Mouse (Mus musculus): ENCODE results near the gene Pcyt2. TPM values are rescaled to one million over a fixed set of nuclear protein-coding genes. Genes with fewer than 3 reads are reported as not detected.
"Not testable (repeated sequence)": the region's sequence is repeated elsewhere in the genome, so short reads cannot be mapped to it uniquely, and the experiment has no call there.

Gene Pcyt2
- total and polyA plus RNA-seq, 3 experiments, result 201 to 610 (median 344) TPM

DNA sequence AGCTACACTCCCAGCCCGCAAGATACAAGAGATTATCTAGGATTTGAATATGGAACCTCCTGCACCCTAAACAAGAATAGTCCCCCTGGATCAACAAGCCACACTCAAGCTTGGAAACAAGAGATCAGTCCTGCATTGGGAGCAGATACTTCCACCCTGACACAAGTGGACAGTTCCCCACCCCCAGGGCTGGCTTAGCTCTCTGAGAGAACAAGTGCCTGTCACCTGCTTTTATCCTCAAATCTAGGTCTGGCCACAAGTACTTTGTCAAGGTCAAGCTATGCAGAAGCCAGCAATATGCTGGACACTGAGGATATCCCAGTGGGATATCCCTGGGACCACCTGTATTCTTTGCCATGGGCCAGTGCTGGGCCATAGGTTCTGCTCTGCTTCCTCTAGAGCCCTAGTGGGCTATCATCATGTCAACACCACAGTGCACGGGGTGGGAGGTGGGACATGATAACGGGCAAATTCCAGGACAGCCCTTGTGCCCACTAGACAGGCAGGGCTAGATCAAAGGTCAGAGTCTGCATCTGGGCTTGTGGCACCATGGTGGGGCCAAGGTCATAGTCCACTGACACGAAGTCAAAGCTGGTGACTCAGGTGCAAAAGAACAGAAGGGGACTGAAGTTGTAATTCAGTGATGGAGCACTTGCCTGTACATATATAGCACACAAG, 980 bp downstream of the Pcyt2 start:
- peak; percentile 31 for DNase-seq

- no peak for DNase-seq
Measured at GRCm38 (mm10) chr11:120615606-120616203, 2.0 kb downstream of the Pcyt2 start.

- DNase-seq, result no peak
Measured at GRCm38 (mm10) chr11:120615167-120615566, 2.6 kb downstream of the Pcyt2 start.

- no peak for DNase-seq
Measured at GRCm38 (mm10) chr11:120613976-120614375, 3.8 kb downstream of the Pcyt2 start.

- no peak for DNase-seq
Measured at GRCm38 (mm10) chr11:120613481-120613972, 4.2 kb downstream of the Pcyt2 start.

DNA sequence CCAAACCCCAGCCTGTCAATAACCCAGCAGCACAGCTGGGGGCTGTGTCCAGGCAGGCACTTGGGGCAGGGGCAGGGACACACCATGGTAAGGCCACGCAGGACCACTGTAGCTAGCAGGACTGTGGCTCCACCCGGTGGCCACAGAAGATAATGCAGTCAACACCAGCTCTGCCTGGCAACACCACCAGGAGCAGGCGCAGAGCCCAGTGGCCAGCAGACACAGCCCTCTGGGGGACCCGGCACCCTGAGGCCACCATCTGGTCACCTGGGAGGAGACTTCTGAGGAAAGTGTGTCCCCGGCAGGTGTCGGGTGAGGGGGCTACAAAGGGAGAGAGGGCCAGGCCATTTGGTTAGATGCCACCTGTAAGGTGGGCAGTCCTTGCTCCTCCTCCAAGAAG, 5.0 kb downstream of the Pcyt2 start:
- DNase-seq, result peak; percentile 77

GRCm38 (mm10) chr11:120610477-120611046, 7.2 kb downstream of the Pcyt2 start:
- DNase-seq, result no peak

- peak; percentile 77 for DNase-seq
Measured at GRCm38 (mm10) chr11:120609250-120609649, 8.5 kb downstream of the Pcyt2 start.

DNA sequence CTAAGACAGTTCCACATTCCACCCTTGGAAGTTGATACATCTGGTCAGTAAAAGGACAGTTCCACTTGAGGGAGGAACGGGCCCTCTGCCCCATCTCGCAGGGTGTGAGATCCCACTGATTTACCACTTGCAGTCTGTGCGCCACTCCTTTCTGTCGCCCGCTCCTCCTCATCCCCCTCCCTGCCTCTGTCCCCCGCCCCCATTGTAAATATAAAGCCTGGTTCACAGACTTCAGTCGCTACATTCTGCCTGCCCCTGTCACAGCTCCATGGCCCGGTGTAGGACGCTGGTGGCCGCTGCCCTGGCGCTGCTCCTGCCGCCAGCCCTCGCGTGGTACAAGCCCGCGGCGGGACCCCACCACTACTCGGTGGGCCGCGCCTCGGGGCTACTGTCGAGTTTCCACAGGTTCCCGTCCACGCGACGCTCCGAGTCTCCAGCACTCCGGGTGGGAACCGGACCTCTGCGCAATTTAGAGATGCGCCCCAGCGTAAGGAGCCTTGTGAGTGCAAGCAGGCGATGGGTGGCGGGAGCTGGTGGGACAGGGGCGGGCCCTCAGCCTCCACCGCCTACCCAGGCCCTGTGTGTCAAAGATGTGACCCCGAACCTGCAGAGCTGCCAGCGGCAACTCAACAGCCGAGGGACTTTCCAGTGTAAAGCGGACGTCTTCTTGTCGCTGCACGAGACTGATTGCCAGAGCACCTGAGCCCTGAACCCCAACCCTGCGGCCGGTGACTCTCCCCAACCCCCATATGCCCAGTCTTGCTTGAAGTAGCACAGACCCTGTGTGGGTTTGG, 9.3 kb downstream of the Pcyt2 start, which contains the start of gene Npb:
Gene Npb, plus strand, starts transcription at position 237 of the 794 bp plus-strand sequence.
- no peak for DNase-seq

GRCm38 (mm10) chr11:120606764-120607163, 11.0 kb downstream of the Pcyt2 start:
- no peak for DNase-seq

DNA sequence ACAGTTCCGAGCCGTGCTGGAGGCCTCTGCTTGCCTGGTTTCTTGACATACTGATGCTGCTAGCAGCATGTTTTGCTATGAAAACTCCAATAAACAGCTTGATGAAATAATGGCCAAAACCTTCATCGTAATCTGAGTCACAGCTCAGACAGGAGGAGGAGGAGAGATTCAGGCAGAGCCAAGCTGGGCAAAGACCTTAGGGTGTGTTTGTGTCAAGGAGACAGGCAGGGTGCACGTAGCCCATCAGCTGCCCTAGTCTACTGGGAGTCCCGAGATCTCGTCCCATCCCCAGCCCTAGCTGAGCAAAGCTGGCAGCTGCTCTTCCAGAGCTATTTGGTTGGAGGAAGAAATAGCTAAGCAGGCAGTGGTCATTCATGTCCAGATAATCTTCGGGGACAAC, 12.1 kb downstream of the Pcyt2 start:
- DNase-seq, result no peak

GRCm38 (mm10) chr11:120603545-120603944, 14.2 kb downstream of the Pcyt2 start:
- DNase-seq, result no peak

DNA sequence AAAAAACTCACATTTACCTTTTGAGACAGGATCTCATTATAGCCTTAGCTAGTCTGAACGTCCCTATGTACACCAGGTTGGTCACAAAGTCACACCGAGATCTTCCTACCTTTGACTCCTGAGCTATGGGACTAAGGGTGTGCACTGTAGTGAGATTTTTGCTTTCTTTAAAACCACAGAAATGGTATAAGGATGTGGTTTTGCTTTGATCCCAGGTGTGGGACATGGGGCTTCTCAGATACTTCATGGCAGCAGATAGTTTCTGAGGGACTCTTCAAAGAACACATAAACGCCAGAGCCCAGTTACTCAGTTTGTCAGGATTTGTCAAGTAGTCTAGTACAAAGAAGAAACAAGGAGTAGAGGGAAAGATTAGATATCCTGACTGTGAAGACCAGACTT, 17.0 kb downstream of the Pcyt2 start:
- no peak for DNase-seq

GRCm38 (mm10) chr11:120598990-120599549, 18.7 kb downstream of the Pcyt2 start:
- DNase-seq, result no peak

DNA sequence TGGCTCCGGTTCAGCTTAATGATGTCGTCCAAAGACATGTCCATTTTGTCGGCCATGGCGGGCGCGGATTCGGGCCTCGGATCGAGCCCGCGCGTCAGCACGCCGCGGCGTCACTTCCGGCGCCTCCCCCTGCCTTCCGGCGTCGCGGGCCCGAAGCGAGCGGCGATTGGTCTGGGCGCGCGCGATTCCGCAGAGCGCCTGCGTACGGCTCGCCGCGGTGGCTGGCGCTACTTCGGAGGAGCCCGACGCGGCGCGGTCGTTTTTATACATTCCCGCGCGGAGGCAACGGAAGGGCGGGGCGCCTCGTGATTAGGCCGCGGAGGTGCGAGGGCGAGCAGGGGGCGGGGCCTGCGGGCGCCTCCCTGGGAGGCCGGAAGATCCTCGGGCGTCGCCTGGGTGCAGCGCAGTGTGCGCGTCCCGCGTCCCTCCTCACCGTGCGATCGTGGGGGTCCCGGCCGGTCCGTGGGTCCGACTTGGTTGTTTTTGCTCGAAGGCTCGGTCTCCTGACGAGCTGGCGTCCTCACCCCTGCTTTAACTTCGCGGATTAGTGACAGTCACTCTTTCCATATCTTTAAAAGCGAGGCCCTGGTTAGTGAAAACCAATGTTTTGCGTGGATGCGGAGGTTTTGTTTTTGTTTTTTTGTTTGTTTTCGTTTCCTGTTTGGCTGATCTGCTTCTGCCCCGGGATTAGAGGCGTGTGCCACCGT, 19.3 kb downstream of the Pcyt2 start, which contains the start of the genes Alyref and Anapc11:
Gene Alyref, minus strand, starts transcription at position 83 of the 707 bp plus-strand sequence.
Gene Anapc11, plus strand, starts transcription at position 139 of the 707 bp plus-strand sequence.
- DNase-seq, result peak; percentile 96

DNA sequence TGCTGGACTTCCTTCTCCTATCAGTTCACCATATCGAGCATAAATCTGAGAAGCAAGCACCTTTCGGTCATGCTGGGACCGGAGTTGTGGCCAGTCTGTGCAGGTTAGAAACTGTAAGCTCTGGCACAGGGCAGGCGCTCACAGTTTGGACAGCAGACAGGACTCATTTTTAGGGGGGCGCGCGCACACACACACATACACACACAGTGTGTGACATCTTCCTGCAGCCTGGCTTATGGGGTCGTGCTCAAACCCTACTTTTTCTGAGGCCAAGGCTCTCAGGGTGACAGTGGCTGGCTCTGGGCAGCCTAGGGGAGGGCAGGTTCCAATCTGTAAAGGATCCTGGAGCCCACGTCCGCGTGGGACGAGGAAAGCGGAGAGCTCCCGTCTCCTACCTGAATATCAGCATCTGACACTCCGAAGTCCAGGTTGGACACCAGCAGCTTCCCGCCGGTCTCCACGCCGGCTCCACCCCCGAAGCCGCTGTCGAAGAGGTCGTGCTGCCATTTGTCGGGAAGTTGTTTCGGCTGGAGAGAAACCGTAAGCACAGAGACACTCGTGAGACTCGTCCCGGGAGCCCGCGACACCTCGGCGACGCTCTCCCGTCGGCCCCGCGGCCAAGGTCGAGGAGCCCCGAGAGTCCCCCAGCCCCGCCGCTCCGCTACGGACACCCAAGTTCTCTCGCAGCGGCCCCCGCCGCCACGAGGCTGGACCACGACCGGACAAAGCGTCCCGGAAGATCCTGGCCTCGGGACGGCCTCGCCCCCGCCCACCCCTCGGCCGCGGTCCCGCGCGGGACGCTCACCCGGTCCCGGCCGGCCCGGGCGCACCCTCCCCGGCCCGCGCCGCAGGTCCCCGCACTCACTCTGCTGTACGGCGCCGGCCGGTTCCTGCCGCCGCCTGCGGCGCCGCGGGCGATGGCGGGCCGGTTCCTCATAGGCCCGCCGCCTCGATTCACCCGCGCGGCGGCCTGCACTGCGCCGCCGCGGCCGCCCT, 20.2 kb downstream of the Pcyt2 start:
- no peak for DNase-seq

DNA sequence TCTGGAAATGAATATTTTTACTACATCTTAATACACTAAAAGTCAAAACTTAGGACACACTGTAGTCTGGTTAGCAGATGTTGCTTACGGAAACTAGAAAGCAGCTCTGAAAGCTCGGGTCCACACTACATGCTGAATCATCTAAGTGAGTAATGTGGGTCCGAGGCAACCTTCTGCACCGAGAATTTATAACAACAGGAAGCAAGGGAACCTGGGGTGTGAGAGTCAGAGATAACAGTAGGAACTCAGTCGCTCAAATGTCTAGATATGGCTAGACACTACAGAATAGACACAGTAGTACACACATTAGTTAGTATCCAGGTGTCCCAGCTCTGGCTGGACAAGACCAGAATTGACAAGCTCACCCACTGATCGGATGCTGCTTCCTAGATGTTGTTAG, 29.2 kb downstream of the Pcyt2 start:
- no peak for DNase-seq

- DNase-seq, result no peak
Measured at GRCm38 (mm10) chr11:120583937-120584336, 33.8 kb downstream of the Pcyt2 start.

DNA sequence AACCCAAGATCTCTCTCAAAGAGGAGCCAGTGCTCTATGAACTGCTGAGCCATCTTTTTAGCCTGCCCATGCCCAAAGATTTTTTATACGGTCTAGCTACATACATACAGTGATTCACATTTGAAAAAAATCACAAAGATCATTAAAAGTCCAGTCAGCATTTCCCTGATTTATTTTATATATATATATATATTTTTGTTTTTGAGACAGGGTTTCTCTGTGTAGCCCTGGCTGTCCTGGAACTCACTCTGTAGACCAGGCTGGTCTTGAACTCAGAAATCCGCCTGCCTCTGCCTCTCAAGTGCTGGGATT, 34.8 kb downstream of the Pcyt2 start:
- DNase-seq, result not testable (repeated sequence)
